In the genomic region with DNA sequence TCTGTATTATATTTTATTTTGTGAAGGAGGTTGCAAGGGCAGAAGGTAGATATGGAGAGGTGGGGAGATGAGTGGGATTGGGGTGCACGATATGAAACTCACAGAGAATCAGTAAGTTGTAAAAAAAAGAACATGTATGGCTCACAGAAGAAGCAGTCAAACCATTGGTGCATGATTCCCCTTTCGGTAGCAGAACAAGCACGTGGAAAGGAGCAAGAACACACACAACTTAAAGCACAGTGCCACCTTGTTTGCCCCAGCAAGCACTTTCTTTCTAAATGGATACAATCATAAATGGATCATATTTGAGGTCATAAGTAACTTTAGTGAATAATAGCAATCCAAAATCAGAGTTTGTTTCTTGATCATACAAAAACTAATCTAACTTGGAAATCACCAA, we compare ENCODE assay signal across 21 mouse cellular contexts. TPM values are rescaled to one million over a fixed set of nuclear protein-coding genes. Genes with fewer than 3 reads are reported as not detected.
"Had no signal": no experiment of that assay in that cellular context is flagged by ENCODE, and none has a peak within 500 bp of the region (broad histone marks: within the 10 kb centered on the region; RNA-seq: fewer than 3 reads in every experiment).

No protein-coding gene starts in this region.

- DNase-seq: gastrocnemius, postnatal 14 days; gastrocnemius, postnatal 36 days; heart, adult 18-20 months; heart, postnatal 10 days; heart, postnatal 36 days; layer of hippocampus, adult 9-11 months; liver; liver, embryonic 13.5 days had no signal

- H3K36me3 ChIP-seq: heart, embryonic 10.5 days; heart, embryonic 12.5 days; hindbrain, embryonic 13.5 days; hindbrain, embryonic 15.5 days; kidney, embryonic 15.5 days; limb, embryonic 10.5 days; limb, embryonic 12.5 days; liver, embryonic 13.5 days had no signal

- H3K27me3 ChIP-seq: heart, embryonic 12.5 days; hindbrain, embryonic 13.5 days; hindbrain, embryonic 15.5 days; kidney, embryonic 15.5 days; limb, embryonic 12.5 days had no signal

- H3K4me2 ChIP-seq: heart, embryonic 12.5 days; hindbrain, embryonic 13.5 days; hindbrain, embryonic 15.5 days; kidney, embryonic 15.5 days; limb, embryonic 12.5 days; liver, embryonic 11.5 days; liver, embryonic 13.5 days had no signal

- H3K4me3 ChIP-seq: heart, embryonic 10.5 days; heart, embryonic 12.5 days; hindbrain, embryonic 13.5 days; hindbrain, embryonic 15.5 days; kidney, embryonic 15.5 days; left cerebral cortex, adult 2 months; limb, embryonic 10.5 days; limb, embryonic 12.5 days; liver, embryonic 13.5 days had no signal

- ATAC-seq: hindbrain, postnatal 0 days; intestine, embryonic 16.5 days had no signal

- H3K9ac ChIP-seq: heart, embryonic 12.5 days; hindbrain, embryonic 13.5 days; hindbrain, embryonic 15.5 days; kidney, embryonic 15.5 days; limb, embryonic 12.5 days; liver, embryonic 13.5 days had no signal

- H3K4me1 ChIP-seq: heart, embryonic 10.5 days; heart, embryonic 12.5 days; hindbrain, embryonic 13.5 days; hindbrain, embryonic 15.5 days; kidney, embryonic 15.5 days; limb, embryonic 10.5 days; limb, embryonic 12.5 days; liver, embryonic 13.5 days had no signal

- H3K27ac ChIP-seq: heart, embryonic 10.5 days; hindbrain, embryonic 13.5 days; hindbrain, embryonic 15.5 days; hindbrain, postnatal 0 days; kidney, embryonic 15.5 days; kidney, postnatal 0 days; left cerebral cortex, adult 2 months; limb, embryonic 10.5 days; limb, embryonic 12.5 days; liver, embryonic 13.5 days had no signal

- H3K9me3 ChIP-seq: heart, embryonic 10.5 days; heart, embryonic 12.5 days; hindbrain, embryonic 13.5 days; hindbrain, embryonic 15.5 days; kidney, embryonic 15.5 days; limb, embryonic 10.5 days; limb, embryonic 12.5 days; liver, embryonic 13.5 days had no signal

RNA-seq across cellular contexts. Expression of a gene that starts 24.5 kb away (rescaled TPM):
- polyA plus RNA-seq: hindbrain, embryonic 11.5 days; kidney, postnatal 0 days had no signal
